Mouse (Mus musculus) MEL (cell line): ENCODE data around the gene Satl1. TPM values are rescaled to one million over a fixed set of nuclear protein-coding genes. Genes with fewer than 3 reads are reported as not detected.

ENCODE experiments used
- DNase-seq: peaks from one replicate; pipeline ENCODE4 v3.0.0; 2011; ENCODE audit warnings: low read depth, low spot score
- H3K27ac ChIP-seq: 2 replicates; pipeline ENCODE4 v1.5.1; 2012; ENCODE audit warnings: low read depth, mild to moderate bottlenecking, control low read depth, low read length, moderate library complexity; ENCODE audit not compliant: control insufficient read depth
- H3K27me3 ChIP-seq, 2 experiments: fragments of 150-350 bp in 1 of 2; sonication (generic) in 1 of 2; 2 replicates each; pipeline ENCODE4 v1.6.1; 2012; ENCODE audit warnings: low read length in 2 of 2, mild to moderate bottlenecking in 2 of 2, improper control_type of control experiment in 1 of 2, moderate library complexity in 1 of 2; ENCODE audit not compliant: insufficient read depth in 2 of 2, control insufficient read depth in 1 of 2
- H3K36me3 ChIP-seq, 2 experiments: 2 replicates each; pipeline ENCODE4 v1.6.1; 2012 to 2014; ENCODE audit warnings: low read length in 2 of 2, improper control_type of control experiment in 1 of 2, inconsistent platforms in 1 of 2, mild to moderate bottlenecking in 1 of 2; ENCODE audit not compliant: insufficient read depth in 2 of 2, control insufficient read depth in 1 of 2
- H3K4me1 ChIP-seq, 2 experiments: fragments of 150-350 bp in 1 of 2; sonication (generic) in 1 of 2; 2 replicates each; pipeline ENCODE4 v1.6.1; 2012; ENCODE audit warnings: low read length in 2 of 2, improper control_type of control experiment in 1 of 2, mild to moderate bottlenecking in 1 of 2; ENCODE audit not compliant: insufficient read depth in 2 of 2, control insufficient read depth in 1 of 2
- H3K4me3 ChIP-seq, 2 experiments: fragments of 150-350 bp in 1 of 2; sonication (generic) in 1 of 2; 2 replicates each; pipeline ENCODE4 v1.5.1; 2012; ENCODE audit warnings: low read depth in 2 of 2, low read length in 2 of 2, mild to moderate bottlenecking in 2 of 2, moderate library complexity in 2 of 2, control low read depth in 1 of 2, improper control_type of control experiment in 1 of 2; ENCODE audit not compliant: control insufficient read depth in 1 of 2, insufficient read depth in 1 of 2
- H3K79me2 ChIP-seq: 2 replicates; pipeline ENCODE4 v1.6.1; 2012; ENCODE audit warnings: mild to moderate bottlenecking, low read length, moderate library complexity; ENCODE audit not compliant: control insufficient read depth, poor library complexity, insufficient read depth
- H3K9ac ChIP-seq: 2 replicates; pipeline ENCODE4 v1.6.1; 2012; ENCODE audit warnings: low read depth, mild to moderate bottlenecking, control low read depth, low read length, moderate library complexity; ENCODE audit not compliant: control insufficient read depth, poor library complexity, severe bottlenecking
- H3K9me3 ChIP-seq: fragments of 150-350 bp; sonication (generic); replicated peaks from 2 replicates; pipeline ENCODE4 v1.6.1; 2012; ENCODE audit warnings: mild to moderate bottlenecking, low read length, improper control_type of control experiment, moderate library complexity; ENCODE audit not compliant: insufficient read depth
- CHD1 ChIP-seq: IDR thresholded peaks from 2 replicates; pipeline ENCODE4 v1.6.1; 2012; ENCODE audit warnings: low read depth, mild to moderate bottlenecking, inconsistent platforms, low read length, improper control_type of control experiment
- E2F4 ChIP-seq: IDR thresholded peaks from 2 replicates; pipeline ENCODE4 v1.6.1; 2011; ENCODE audit warnings: low read depth, low read length, improper control_type of control experiment, borderline replicate concordance
- EP300 ChIP-seq, 2 experiments: IDR thresholded peaks; 2 replicates each; pipeline ENCODE4 v1.6.1; 2011; ENCODE audit warnings: improper control_type of control experiment in 2 of 2, low read length in 2 of 2, low read depth in 1 of 2, mild to moderate bottlenecking in 1 of 2
- GABPA ChIP-seq: IDR thresholded peaks from 2 replicates; pipeline ENCODE4 v1.6.1; 2012; ENCODE audit warnings: low read depth, mild to moderate bottlenecking, inconsistent platforms, low read length, improper control_type of control experiment, moderate library complexity
- GATA1 ChIP-seq: IDR thresholded peaks from 2 replicates; pipeline ENCODE4 v1.6.1; 2011; ENCODE audit warnings: low read depth, low read length, improper control_type of control experiment
- HCFC1 ChIP-seq: IDR thresholded peaks from 2 replicates; pipeline ENCODE4 v1.6.1; 2012; ENCODE audit warnings: low read depth, mild to moderate bottlenecking, inconsistent platforms, low read length, improper control_type of control experiment, moderate library complexity
- MAFK ChIP-seq: IDR thresholded peaks from 2 replicates; pipeline ENCODE4 v1.6.1; 2011; ENCODE audit warnings: low read depth, mild to moderate bottlenecking, low read length, improper control_type of control experiment, borderline replicate concordance
- MAZ ChIP-seq: IDR thresholded peaks from 2 replicates; pipeline ENCODE4 v1.6.1; 2012; ENCODE audit warnings: low read depth, mild to moderate bottlenecking, inconsistent platforms, low read length, improper control_type of control experiment
- MEF2A ChIP-seq: IDR thresholded peaks from 2 replicates; pipeline ENCODE4 v1.6.1; 2014; ENCODE audit warnings: low read depth, mild to moderate bottlenecking, inconsistent platforms, low read length, improper control_type of control experiment; ENCODE audit not compliant: poor library complexity, insufficient replicate concordance, severe bottlenecking; ENCODE audit errors: extremely low read depth
- MXI1 ChIP-seq: IDR thresholded peaks from 2 replicates; pipeline ENCODE4 v1.6.1; 2011; ENCODE audit warnings: mild to moderate bottlenecking, low read depth, low read length, improper control_type of control experiment
- MYB ChIP-seq: IDR thresholded peaks from 2 replicates; pipeline ENCODE4 v1.6.1; 2011; ENCODE audit warnings: mild to moderate bottlenecking, low read depth, low read length, improper control_type of control experiment
- NELFE ChIP-seq: IDR thresholded peaks from 2 replicates; pipeline ENCODE4 v1.6.1; 2011; ENCODE audit warnings: low read depth, low read length, improper control_type of control experiment
- POLR2A ChIP-seq, 2 experiments: IDR thresholded peaks; 2 replicates each; pipeline ENCODE4 v1.6.1; 2011 to 2012; ENCODE audit warnings: low read length in 2 of 2, mild to moderate bottlenecking in 2 of 2, control low read depth in 1 of 2, improper control_type of control experiment in 1 of 2, low read depth in 1 of 2, moderate library complexity in 1 of 2; ENCODE audit not compliant: control insufficient read depth in 1 of 2, insufficient read depth in 1 of 2, poor library complexity in 1 of 2
- POLR2AphosphoS2 ChIP-seq: IDR thresholded peaks from 2 replicates; pipeline ENCODE4 v1.6.1; 2011; ENCODE audit warnings: low read length, improper control_type of control experiment
- POLR2AphosphoS5 ChIP-seq: IDR thresholded peaks from 2 replicates; pipeline ENCODE4 v1.6.1; 2012; ENCODE audit warnings: low read depth, borderline replicate concordance, mild to moderate bottlenecking, inconsistent platforms, low read length, moderate library complexity, mixed read lengths
- SIN3A ChIP-seq: IDR thresholded peaks from 2 replicates; pipeline ENCODE4 v1.6.1; 2012; ENCODE audit warnings: low read length, improper control_type of control experiment, inconsistent platforms
- TAL1 ChIP-seq: IDR thresholded peaks from 2 replicates; pipeline ENCODE4 v1.6.1; 2012; ENCODE audit warnings: mild to moderate bottlenecking, inconsistent platforms, low read length, moderate library complexity, mixed read lengths
- TBP ChIP-seq: IDR thresholded peaks from 2 replicates; pipeline ENCODE4 v1.8.0; 2011; ENCODE audit warnings: low read depth, low read length, improper control_type of control experiment
- USF1 ChIP-seq: IDR thresholded peaks from 2 replicates; pipeline ENCODE4 v1.6.1; 2014; ENCODE audit warnings: low read depth, mild to moderate bottlenecking, inconsistent platforms, low read length, improper control_type of control experiment, moderate library complexity
- USF2 ChIP-seq, 2 experiments: IDR thresholded peaks; 2 replicates each; pipeline ENCODE4 v1.6.1; 2011 to 2012; ENCODE audit warnings: improper control_type of control experiment in 2 of 2, low read length in 2 of 2, borderline replicate concordance in 1 of 2, inconsistent platforms in 1 of 2, low read depth in 1 of 2, mild to moderate bottlenecking in 1 of 2; ENCODE audit not compliant: insufficient read depth in 1 of 2
- ZMIZ1 ChIP-seq: IDR thresholded peaks from 2 replicates; pipeline ENCODE4 v1.6.1; 2012; ENCODE audit warnings: low read depth, mild to moderate bottlenecking, inconsistent platforms, low read length, improper control_type of control experiment, moderate library complexity
- polyA plus RNA-seq, 2 experiments: library from polyadenylated mRNA; stranded (reverse) in 1 of 2; unstranded in 1 of 2; fragments of >175 nt in 1 of 2; fragments of >200 nt in 1 of 2; gene quantifications; 2 replicates each; pipeline versions ENCODE4 v1.2.1 to v1.2.4; 2012; ENCODE audit warnings: low replicate concordance in 2 of 2, low read depth in 1 of 2; ENCODE audit not compliant: insufficient read length in 2 of 2, insufficient read depth in 1 of 2, missing spikeins in 1 of 2
- total RNA-seq: library from RNA; depleted of rRNA; stranded (reverse); fragments of 300-350 nt; gene quantifications from 2 replicates; pipeline ENCODE4 v1.2.3, GENCODE M21; 2012; rRNA removed

The Satl1 gene
- total RNA-seq: not detected in 2 replicates
- not detected for polyA plus RNA-seq

DNA sequence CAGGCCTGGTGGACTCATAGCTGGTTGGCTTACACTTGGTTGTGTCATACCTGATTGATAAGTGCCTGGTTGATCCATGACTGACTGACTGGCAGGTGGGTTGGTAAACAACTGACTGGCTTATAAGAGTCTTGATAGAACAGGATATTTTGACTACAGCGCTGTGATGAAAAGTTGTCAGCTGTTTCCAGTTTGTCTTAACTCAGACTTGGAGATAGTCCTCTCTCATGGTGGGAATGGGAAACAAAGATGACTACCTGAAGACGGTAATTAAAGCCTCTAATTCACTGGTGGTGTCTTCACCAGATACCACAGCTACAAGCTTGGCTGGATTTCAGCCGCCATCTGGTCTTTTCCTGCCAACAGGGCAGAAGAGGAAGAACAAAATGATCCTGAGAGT lies at the start of gene Satl1:
Gene Satl1 (minus strand): TSS at position 101 of the 400 bp plus-strand sequence.
- no peaks in the 10 kb centered on the region for H3K9me3 ChIP-seq
- H3K36me3 ChIP-seq: no peaks in the 10 kb centered on the region
- DNase-seq: no peak
- no peaks in the 10 kb centered on the region for H3K79me2 ChIP-seq
- H3K9ac ChIP-seq: no peak within 1 kb of the TSS
- no peak within 1 kb of the TSS for H3K4me3 ChIP-seq
- TF ChIP-seq POLR2AphosphoS2 (no peak), GABPA (no peak), MYB (no peak), E2F4 (no peak), MXI1 (no peak), USF2 (IDR thresholded peaks at IDR 0.05; ENCODE audit: borderline replicate concordance in 1 of 2, insufficient read depth in 1 of 2, low read depth in 1 of 2, low read length in 2 of 2) (no peak), USF1 (no peak), MAFK (no peak), ZMIZ1 (no peak), NELFE (no peak), TBP (no peak), TAL1 (no peak), EP300 (IDR thresholded peaks at IDR 0.05; ENCODE audit: low read depth in 1 of 2, low read length in 2 of 2) (no peak), SIN3A (no peak), POLR2A (IDR thresholded peaks at IDR 0.05; ENCODE audit: control insufficient read depth in 1 of 2, insufficient read depth in 1 of 2, low read depth in 1 of 2, low read length in 2 of 2, poor library complexity in 1 of 2) (no peak), CHD1 (no peak)
- no peak within 1 kb of the TSS for H3K27ac ChIP-seq
- H3K27me3 ChIP-seq: no peaks in the 10 kb centered on the region
- H3K4me1 ChIP-seq: no peaks in the 10 kb centered on the region

DNA sequence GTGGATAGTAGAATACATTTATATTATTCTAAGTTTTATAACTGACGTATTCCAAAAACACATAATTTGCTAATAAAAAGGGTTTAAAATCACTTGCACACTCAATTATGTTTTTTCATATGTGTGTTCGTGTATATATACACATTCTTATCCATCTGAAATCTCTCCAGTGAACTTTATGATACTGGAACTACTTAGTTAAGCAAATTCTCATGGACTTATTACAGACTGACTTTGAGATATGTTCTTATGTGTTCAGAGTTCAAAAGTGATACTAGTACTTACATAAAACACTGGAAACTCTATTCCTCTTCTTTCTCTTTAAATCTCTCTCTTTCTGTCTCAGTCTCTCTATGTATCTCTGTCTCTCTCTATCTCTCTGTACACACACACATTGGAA lies 31.5 kb upstream of the Satl1 start:
- H3K36me3 ChIP-seq: no peaks in the 10 kb centered on the region
- no peaks in the 10 kb centered on the region for H3K79me2 ChIP-seq
- no peak for DNase-seq
- TF ChIP-seq HCFC1: no peak
- TF ChIP-seq MEF2A: no peak
- TF ChIP-seq MXI1: no peak
- no peak for TF ChIP-seq GATA1
- no peak for TF ChIP-seq POLR2AphosphoS5
- no peak for TF ChIP-seq MYB
- TF ChIP-seq MAZ: no peak
- no peaks in the 10 kb centered on the region for H3K27me3 ChIP-seq
- no peak overlapping the region for H3K9ac ChIP-seq
- no peaks in the 10 kb centered on the region for H3K4me1 ChIP-seq
- H3K4me3 ChIP-seq: no peak overlapping the region
- H3K27ac ChIP-seq: no peak overlapping the region
- H3K9me3 ChIP-seq: no peaks in the 10 kb centered on the region
